Mouse (Mus musculus): ENCODE results near the gene Hsd17b6. TPM values are rescaled to one million over a fixed set of nuclear protein-coding genes. Genes with fewer than 3 reads are reported as not detected.

Gene Hsd17b6
- polyA plus RNA-seq, 1 experiment from 2014 or later: 0.22 TPM

DNA sequence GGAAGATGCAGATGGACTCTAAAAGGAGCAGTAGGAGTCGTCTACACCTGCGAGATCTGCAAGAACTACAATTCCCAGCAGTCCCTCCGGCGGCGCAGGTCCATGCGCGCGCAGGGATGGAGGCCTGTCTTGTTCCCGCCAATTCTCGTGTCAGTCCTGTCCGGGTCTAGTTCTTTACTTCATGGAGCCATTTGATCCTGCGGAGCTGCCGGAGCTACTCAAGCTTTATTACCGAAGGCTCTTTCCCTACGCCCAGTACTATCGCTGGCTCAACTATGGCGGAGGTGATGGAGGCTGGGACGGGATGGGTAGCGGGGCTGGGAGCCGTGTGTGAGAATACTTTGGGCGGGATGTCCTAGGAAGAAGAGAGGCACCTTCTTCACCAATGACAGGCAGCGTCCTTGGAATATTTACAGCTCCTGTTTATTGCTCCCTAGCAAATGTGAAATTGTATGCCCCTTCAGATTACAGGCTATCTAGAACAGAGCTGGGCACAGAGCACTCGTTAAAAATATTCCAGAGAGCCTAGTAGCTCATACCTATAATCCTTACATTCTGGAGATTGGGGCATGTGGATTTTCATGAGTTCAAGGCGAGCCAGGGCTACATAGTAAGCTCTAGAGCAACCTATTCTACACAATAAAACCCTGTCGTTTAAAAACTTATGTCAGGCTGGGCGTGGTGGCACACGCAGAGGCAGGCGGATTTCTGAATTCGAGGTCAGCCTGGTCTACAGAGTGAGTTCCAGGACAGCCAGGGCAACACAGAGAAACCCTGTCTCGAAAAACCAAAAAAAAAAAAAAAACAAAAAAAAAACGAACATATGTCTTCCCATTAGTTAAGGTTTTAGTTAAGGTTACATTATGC lies 7.9 kb upstream of the Hsd17b6 start, which contains the start of gene Prim1:
TSS of gene Prim1 (plus strand) at position 101 of the 867 bp plus-strand sequence.
- H3K27me3 ChIP-seq (replicated peaks; ENCODE audit: control insufficient read depth, insufficient read depth, low read length): no peaks in the 10 kb centered on the region
- H3K36me3 ChIP-seq (ENCODE audit: control insufficient read depth, insufficient read depth, low read length): peaks cover 9% of the 10 kb centered on the region
- H3K27ac ChIP-seq (ENCODE audit: low read length): peak within 1 kb of the TSS; percentile 71
- H3K9me3 ChIP-seq (ENCODE audit: control insufficient read depth, low read length): no peaks in the 10 kb centered on the region
- peak within 1 kb of the TSS; percentile 63 for H3K4me3 ChIP-seq (ENCODE audit: low read length)
- H3K4me1 ChIP-seq (ENCODE audit: control insufficient read depth, insufficient read depth, low read length): peaks cover 4% of the 10 kb centered on the region; the same call in 1 of the 2 replicates
- H3K4me2 ChIP-seq (ENCODE audit: low read depth, low read length): peak within 1 kb of the TSS; percentile 79
- peak within 1 kb of the TSS; percentile 68 for H3K9ac ChIP-seq (ENCODE audit: low read depth, low read length)
- WGBS: 4% methylated on average over 31 of the region's 31 CpGs
- ATAC-seq: peak; percentile 97

DNA sequence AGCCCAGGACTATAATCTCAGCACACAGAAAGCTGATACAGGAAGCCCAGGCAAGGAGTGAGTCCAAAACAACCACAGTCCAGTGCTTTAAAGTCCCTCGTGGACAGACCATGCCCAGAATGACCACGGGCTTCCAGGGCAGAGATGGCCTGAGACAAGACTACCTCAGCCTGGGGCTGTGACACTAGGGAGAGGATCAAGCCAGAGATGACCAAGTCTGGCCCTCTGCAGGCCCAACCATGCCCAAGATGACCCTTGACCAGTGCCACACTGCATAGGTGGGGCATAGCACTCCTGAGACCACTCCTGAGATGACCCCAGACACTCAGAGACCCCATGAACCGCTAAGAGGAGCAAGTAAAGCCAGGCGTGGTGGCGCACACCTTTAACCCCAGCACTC lies 2.3 kb upstream of the Hsd17b6 start:
- Histone ChIP-seq H3K9ac (ENCODE audit: low read depth, low read length) (no peak overlapping the region), H3K36me3 (ENCODE audit: control insufficient read depth, insufficient read depth, low read length) (no peaks in the 10 kb centered on the region), H3K4me2 (ENCODE audit: low read depth, low read length) (no peak overlapping the region), H3K4me3 (ENCODE audit: low read length) (no peak overlapping the region), H3K9me3 (ENCODE audit: control insufficient read depth, low read length) (no peaks in the 10 kb centered on the region), H3K4me1 (ENCODE audit: control insufficient read depth, insufficient read depth, low read length) (no peaks in the 10 kb centered on the region), H3K27me3 (replicated peaks; ENCODE audit: control insufficient read depth, insufficient read depth, low read length) (no peaks in the 10 kb centered on the region), H3K27ac (ENCODE audit: low read length) (no peak overlapping the region)
- WGBS: 77% methylated on average over 5 of the region's 5 CpGs
- ATAC-seq: no peak

DNA sequence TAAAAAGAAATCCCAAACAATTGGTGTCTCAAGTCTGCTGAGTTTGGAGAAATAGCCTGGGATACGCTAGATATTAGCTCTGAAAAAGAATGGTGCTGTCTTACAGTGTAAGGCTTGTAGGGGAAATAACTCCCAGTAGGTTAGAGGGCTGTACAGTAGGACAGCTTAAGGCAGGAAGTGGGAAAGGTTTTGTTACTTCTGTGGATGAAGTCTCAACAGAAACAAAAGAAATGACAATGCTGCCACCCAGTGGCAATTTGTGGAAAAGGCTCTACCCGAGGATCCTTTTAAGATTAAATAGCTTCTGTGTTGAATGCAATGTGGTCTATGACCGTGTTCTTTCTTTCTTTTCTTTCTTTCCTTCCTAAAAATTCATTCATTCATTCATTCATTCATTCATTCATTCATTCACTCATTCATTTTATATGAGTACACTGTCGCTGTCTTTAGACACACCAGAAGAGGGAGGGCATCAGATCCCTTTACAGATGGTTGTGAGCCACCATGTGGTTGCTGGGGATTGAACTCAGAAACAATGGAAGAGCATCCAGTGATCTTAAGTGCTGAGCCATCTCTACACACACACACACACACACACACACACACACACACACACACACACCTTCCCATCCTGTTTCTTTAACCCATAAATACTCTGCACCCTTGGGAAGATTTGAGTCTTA lies 937 bp upstream of the Hsd17b6 start:
- no peaks in the 10 kb centered on the region for H3K36me3 ChIP-seq (ENCODE audit: control insufficient read depth, insufficient read depth, low read length)
- no peak overlapping the region for H3K4me2 ChIP-seq (ENCODE audit: low read depth, low read length)
- WGBS: 9% methylated on average over 4 of the region's 4 CpGs
- no peaks in the 10 kb centered on the region for H3K27me3 ChIP-seq (replicated peaks; ENCODE audit: control insufficient read depth, insufficient read depth, low read length)
- no peak overlapping the region for H3K4me3 ChIP-seq (ENCODE audit: low read length)
- no peak overlapping the region for H3K27ac ChIP-seq (ENCODE audit: low read length)
- peak; percentile 45; the same call in 1 of the 2 replicates for ATAC-seq
- H3K9ac ChIP-seq (ENCODE audit: low read depth, low read length): no peak overlapping the region
- no peaks in the 10 kb centered on the region for H3K9me3 ChIP-seq (ENCODE audit: control insufficient read depth, low read length)
- H3K4me1 ChIP-seq (ENCODE audit: control insufficient read depth, insufficient read depth, low read length): no peaks in the 10 kb centered on the region

DNA sequence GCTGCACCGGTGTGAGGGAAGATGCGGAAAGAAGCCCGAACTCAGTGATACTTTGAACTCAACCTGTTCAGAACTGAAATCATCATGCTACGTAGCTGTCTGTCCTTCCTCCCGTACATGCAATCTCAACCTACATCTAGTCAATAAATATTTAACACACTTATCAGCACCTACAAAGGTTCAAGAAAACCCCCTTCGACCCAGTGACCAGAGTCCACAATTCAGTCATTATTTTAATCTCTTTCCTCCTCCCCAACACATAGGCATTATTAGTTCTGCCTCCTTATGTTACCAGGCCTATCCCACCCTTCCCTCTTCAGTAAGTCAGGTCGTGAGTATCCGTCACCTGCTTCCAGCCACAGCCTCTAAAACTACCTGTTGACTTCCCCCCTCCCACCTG lies 1.9 kb downstream of the Hsd17b6 start:
- Histone ChIP-seq H3K9ac (ENCODE audit: low read depth, low read length) (0 out of 2 replicates have a peak overlapping the region, but pooled peaks have one; percentile 19), H3K36me3 (ENCODE audit: control insufficient read depth, insufficient read depth, low read length) (no peaks in the 10 kb centered on the region), H3K27me3 (replicated peaks; ENCODE audit: control insufficient read depth, insufficient read depth, low read length) (no peaks in the 10 kb centered on the region), H3K4me1 (ENCODE audit: control insufficient read depth, insufficient read depth, low read length) (no peaks in the 10 kb centered on the region), H3K4me3 (ENCODE audit: low read length) (no peak overlapping the region), H3K27ac (ENCODE audit: low read length) (peak overlapping the region; percentile 91), H3K9me3 (ENCODE audit: control insufficient read depth, low read length) (no peaks in the 10 kb centered on the region), H3K4me2 (ENCODE audit: low read depth, low read length) (no peak overlapping the region)
- ATAC-seq: peak; percentile 84
- 69% methylated on average over 8 of the region's 8 CpGs for WGBS

DNA sequence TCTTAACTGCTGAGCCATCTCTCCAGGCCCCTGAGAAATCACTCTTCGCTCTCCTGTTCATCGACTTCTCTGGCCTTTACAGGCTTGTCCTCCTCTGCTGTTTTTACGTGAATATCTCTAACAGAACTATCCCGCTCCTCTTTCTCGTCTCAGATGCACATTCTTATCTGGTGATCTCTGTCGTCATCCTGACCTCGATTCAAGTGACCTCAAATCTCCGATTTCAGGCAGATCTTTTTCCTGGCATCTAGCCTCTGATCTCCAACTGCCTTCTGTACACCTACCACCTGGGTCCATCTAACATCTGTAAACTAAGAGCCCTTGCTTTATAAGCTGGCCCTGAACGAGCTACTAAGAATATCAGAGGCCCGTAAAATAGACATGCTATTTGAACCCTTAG lies 2.5 kb downstream of the Hsd17b6 start:
- Histone ChIP-seq H3K36me3 (ENCODE audit: control insufficient read depth, insufficient read depth, low read length) (no peaks in the 10 kb centered on the region), H3K27me3 (replicated peaks; ENCODE audit: control insufficient read depth, insufficient read depth, low read length) (no peaks in the 10 kb centered on the region), H3K9ac (ENCODE audit: low read depth, low read length) (no peak overlapping the region), H3K4me2 (ENCODE audit: low read depth, low read length) (no peak overlapping the region), H3K9me3 (ENCODE audit: control insufficient read depth, low read length) (no peaks in the 10 kb centered on the region), H3K4me1 (ENCODE audit: control insufficient read depth, insufficient read depth, low read length) (no peaks in the 10 kb centered on the region), H3K4me3 (ENCODE audit: low read length) (no peak overlapping the region), H3K27ac (ENCODE audit: low read length) (peak overlapping the region; percentile 91)
- 77% methylated on average over 10 of the region's 10 CpGs for WGBS
- peak; percentile 3 for ATAC-seq

DNA sequence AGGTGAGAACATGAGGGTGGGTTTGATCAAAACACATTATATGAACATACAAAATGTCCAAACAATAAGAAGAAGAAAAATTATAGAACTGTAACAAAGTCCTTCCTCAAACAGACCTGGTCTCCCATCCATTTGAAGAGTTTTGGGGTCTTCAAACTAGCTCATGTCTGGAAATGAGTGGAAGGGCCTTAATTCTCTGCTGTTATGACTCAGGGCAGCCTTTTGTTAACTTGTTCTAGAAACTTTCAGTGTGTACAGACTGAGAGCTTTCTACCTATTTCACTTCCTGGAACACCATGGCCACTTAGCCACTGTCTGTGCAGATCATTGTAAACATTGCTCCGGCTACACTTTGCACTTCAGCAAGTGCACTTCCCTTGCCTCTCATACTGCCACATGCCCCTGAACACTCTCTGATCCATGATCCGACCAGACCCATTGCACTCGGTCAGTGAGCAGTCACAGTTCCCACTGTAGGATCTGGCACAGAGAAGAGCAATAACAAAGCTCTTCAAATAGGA lies 4.1 kb downstream of the Hsd17b6 start:
- Histone ChIP-seq H3K4me2 (ENCODE audit: low read depth, low read length) (no peak overlapping the region), H3K27me3 (replicated peaks; ENCODE audit: control insufficient read depth, insufficient read depth, low read length) (no peaks in the 10 kb centered on the region), H3K27ac (ENCODE audit: low read length) (0 out of 2 replicates have a peak overlapping the region, but pooled peaks have one; percentile 27), H3K36me3 (ENCODE audit: control insufficient read depth, insufficient read depth, low read length) (no peaks in the 10 kb centered on the region), H3K9me3 (ENCODE audit: control insufficient read depth, low read length) (no peaks in the 10 kb centered on the region), H3K4me3 (ENCODE audit: low read length) (no peak overlapping the region), H3K9ac (ENCODE audit: low read depth, low read length) (no peak overlapping the region), H3K4me1 (ENCODE audit: control insufficient read depth, insufficient read depth, low read length) (no peaks in the 10 kb centered on the region)
- WGBS: 53% methylated on average over 3 of the region's 3 CpGs
- ATAC-seq: no peak

DNA sequence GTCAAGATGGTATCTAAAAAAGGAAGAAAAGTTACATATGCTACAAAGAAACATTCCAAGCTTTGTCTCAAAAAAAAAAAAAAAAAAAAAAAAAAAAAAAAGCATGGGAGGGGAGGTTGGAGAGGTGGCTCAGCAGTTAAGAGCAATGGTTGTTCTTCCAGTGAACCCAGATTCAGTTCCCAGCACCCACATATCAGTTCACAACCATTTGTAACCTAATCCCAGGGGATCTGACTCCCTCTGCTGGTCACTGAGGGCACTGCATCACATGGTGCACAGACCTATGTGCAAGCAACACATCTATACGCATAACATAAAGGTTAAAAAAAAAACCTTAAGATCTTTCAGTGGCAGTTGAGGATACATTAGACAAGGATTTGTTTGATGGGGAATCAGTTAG lies 9.2 kb downstream of the Hsd17b6 start:
- Histone ChIP-seq H3K4me2 (ENCODE audit: low read depth, low read length) (no peak overlapping the region), H3K9me3 (ENCODE audit: control insufficient read depth, low read length) (no peaks in the 10 kb centered on the region), H3K9ac (ENCODE audit: low read depth, low read length) (no peak overlapping the region), H3K27me3 (replicated peaks; ENCODE audit: control insufficient read depth, insufficient read depth, low read length) (no peaks in the 10 kb centered on the region), H3K4me3 (ENCODE audit: low read length) (no peak overlapping the region), H3K4me1 (ENCODE audit: control insufficient read depth, insufficient read depth, low read length) (no peaks in the 10 kb centered on the region), H3K36me3 (ENCODE audit: control insufficient read depth, insufficient read depth, low read length) (no peaks in the 10 kb centered on the region), H3K27ac (ENCODE audit: low read length) (no peak overlapping the region)
- ATAC-seq: no peak
- 100% methylated on average over 1 of the region's 1 CpGs for WGBS

DNA sequence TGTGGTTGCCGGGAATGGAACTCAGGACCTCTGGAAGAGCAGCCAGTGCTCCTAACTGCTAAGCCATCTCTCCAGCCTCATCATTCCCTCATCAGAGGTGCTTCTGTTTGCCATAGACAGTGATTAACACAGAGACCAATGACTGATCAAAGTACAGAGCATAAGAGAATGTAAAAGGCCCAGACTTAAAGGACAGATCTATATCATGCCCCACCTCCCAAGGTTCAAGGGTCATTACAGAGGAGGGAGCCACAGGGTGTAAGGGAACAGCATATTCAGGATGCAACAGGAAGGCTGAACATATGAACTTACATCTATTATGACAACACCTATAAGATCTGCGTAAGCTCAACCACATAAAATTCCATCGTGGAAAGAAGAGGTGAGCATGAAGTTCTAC lies 10.7 kb downstream of the Hsd17b6 start:
- H3K9me3 ChIP-seq (ENCODE audit: control insufficient read depth, low read length): no peaks in the 10 kb centered on the region
- no peaks in the 10 kb centered on the region for H3K4me1 ChIP-seq (ENCODE audit: control insufficient read depth, insufficient read depth, low read length)
- H3K4me3 ChIP-seq (ENCODE audit: low read length): peak overlapping the region; percentile 28
- H3K36me3 ChIP-seq (ENCODE audit: control insufficient read depth, insufficient read depth, low read length): no peaks in the 10 kb centered on the region
- H3K9ac ChIP-seq (ENCODE audit: low read depth, low read length): no peak overlapping the region
- H3K27me3 ChIP-seq (replicated peaks; ENCODE audit: control insufficient read depth, insufficient read depth, low read length): no peaks in the 10 kb centered on the region
- peak overlapping the region; percentile 42 for H3K4me2 ChIP-seq (ENCODE audit: low read depth, low read length)
- peak overlapping the region; percentile 84 for H3K27ac ChIP-seq (ENCODE audit: low read length)
- WGBS: 78% methylated on average over 3 of the region's 3 CpGs
- ATAC-seq: peak; percentile 96

DNA sequence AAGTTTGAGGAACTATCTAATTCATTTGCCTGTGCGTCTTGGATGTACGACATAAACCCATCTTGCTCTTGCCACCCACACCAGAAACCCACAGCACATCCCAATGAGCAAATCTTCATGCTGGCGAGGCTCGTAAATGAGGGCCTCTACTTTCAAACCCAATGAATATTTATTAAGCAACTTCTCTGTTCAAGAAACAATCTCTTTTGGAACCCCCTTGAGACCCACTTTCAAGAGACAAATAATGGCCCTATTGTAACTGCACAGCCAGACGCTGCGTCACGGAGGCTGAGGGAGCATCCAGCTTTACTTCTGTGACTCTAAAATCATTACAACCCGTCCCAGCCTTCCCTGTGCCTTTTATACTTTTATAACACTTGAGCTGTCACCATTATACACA lies 21.8 kb downstream of the Hsd17b6 start:
- no peak overlapping the region for H3K4me2 ChIP-seq (ENCODE audit: low read depth, low read length)
- no peak overlapping the region for H3K9ac ChIP-seq (ENCODE audit: low read depth, low read length)
- H3K9me3 ChIP-seq (ENCODE audit: control insufficient read depth, low read length): no peaks in the 10 kb centered on the region
- no peak for ATAC-seq
- 65% methylated on average over 8 of the region's 8 CpGs for WGBS
- no peak overlapping the region for H3K27ac ChIP-seq (ENCODE audit: low read length)
- no peaks in the 10 kb centered on the region for H3K4me1 ChIP-seq (ENCODE audit: control insufficient read depth, insufficient read depth, low read length)
- H3K4me3 ChIP-seq (ENCODE audit: low read length): no peak overlapping the region
- no peaks in the 10 kb centered on the region for H3K27me3 ChIP-seq (replicated peaks; ENCODE audit: control insufficient read depth, insufficient read depth, low read length)
- H3K36me3 ChIP-seq (ENCODE audit: control insufficient read depth, insufficient read depth, low read length): no peaks in the 10 kb centered on the region
